Mouse (Mus musculus): ENCODE data around the gene Galnt13.

DNA sequence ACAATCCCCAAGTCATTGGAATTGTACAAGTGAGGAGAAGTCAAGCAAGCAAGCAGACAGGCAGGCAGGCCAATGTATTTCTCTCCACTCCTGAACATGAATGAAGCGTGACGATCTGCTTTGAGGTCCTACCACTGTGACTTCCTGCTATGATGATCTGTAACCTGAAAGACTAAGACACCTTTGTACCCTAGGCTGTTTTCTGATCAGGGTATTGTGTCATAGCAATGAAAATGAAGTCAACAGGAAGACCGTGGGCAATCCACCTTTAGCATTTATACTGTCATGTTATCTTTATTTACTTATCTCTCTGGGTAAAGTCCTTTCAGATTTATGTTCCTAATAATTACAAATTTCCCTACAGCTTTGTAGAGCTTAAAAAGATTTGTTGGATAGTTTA, 500.3 kb downstream of the Galnt13 start:
- TF ChIP-seq TAL1 (IDR thresholded peaks at IDR 0.05; ENCODE audit: low read length) (no peak), GATA1 (IDR thresholded peaks at IDR 0.05; ENCODE audit: low read length) (no peak)
